Mouse (Mus musculus) embryonic facial prominence, embryonic 10.5 days (tissue): ENCODE data around the gene Ehmt2. TPM values are rescaled to one million over a fixed set of nuclear protein-coding genes. Genes with fewer than 3 reads are reported as not detected.
"Not testable (repeated sequence)": the region's sequence is repeated elsewhere in the genome, so short reads cannot be mapped to it uniquely, and the experiment has no call there.

Experiments
- DNase-seq: peaks from one replicate; pipeline ENCODE4 v3.0.0-alpha.2; 2017; ENCODE audit warnings: low spot score
- H3K27ac ChIP-seq: fragments of 300-500 bp; sonication (generic); replicated peaks from 2 replicates; pipeline ENCODE4 v1.5.1; 2016; ENCODE audit warnings: mild to moderate bottlenecking
- H3K27me3 ChIP-seq: fragments of 300-500 bp; sonication (generic); replicated peaks from 2 replicates; pipeline ENCODE4 v1.6.1; 2016; ENCODE audit warnings: low read depth, mild to moderate bottlenecking; ENCODE audit not compliant: poor library complexity, severe bottlenecking
- H3K36me3 ChIP-seq: fragments of 300-500 bp; sonication (generic); replicated peaks from 2 replicates; pipeline ENCODE4 v1.6.1; 2016; ENCODE audit warnings: mild to moderate bottlenecking, moderate library complexity
- H3K4me1 ChIP-seq: fragments of 300-500 bp; sonication (generic); 2 replicates; pipeline ENCODE4 v1.6.1; 2016
- H3K4me3 ChIP-seq: fragments of 300-500 bp; sonication (generic); 2 replicates; pipeline ENCODE4 v1.5.1; 2016; ENCODE audit warnings: mild to moderate bottlenecking, moderate library complexity
- H3K9me3 ChIP-seq: fragments of 300-500 bp; sonication (generic); 2 replicates; pipeline ENCODE4 v1.6.1; 2016; ENCODE audit warnings: mild to moderate bottlenecking
- WGBS: fragments of 180-500 bp; shearing (Covaris S2); methylation state at CpG from one replicate; pipeline ENCODE4 v1.1.7; 2016; 5-methylcytosine and 5-hydroxymethylcytosine counted together
- polyA plus RNA-seq: library from polyadenylated mRNA; unstranded; fragments of >200 nt; fragmentation: Nextera tagmentation; extraction: Ambion mirVana; gene quantifications from 2 replicates; pipeline ENCODE4 v1.2.1, GENCODE M21; 2016

The Ehmt2 gene
- polyA plus RNA-seq, 1 experiment from 2014 or later, result 96.5 TPM

DNA sequence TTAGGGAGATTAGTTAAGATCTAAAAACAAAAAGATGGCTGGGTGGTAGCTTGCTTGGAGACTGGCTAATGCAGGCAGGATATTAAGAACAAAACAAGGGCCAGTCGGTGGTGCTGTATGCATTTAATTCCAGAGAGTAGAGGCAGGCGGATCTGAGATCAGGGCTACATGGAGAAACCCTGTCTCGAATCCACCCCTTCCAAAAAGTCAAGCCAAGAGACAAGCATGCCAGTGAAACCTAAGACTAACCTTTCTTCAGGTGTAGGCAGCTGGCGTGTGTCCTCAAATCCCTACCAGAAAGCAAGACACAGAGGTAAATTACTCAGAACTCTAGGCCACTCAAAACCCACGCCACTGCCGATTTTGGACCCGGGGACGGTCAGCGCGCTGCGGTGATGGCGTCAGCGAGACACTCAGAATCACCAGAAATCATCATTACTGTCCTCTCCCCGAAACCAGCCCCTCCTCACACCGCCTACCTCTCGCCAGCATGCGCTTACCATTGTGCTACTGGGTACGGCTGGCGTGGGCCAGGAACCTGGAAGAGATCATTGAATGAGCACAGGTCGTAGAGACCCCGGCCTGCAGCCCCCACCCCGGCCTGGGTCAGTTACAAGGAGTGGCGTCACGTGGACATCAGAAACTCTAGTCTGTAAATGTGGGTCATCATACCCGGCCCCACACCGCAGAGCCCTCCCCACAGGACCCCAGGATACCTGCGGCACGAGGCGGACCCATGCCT, 53.5 kb downstream of the Ehmt2 start:
- H3K36me3 ChIP-seq, result peaks cover 26% of the 10 kb centered on the region
- whole genome bisulfite sequencing, result under 1% methylated on average over 29 of the region's 29 CpGs
- peak overlapping the region; percentile 82 for H3K4me3 ChIP-seq
- peaks cover 12% of the 10 kb centered on the region for H3K4me1 ChIP-seq
- peak overlapping the region; percentile 98 for H3K27ac ChIP-seq
- peaks cover 25% of the 10 kb centered on the region for H3K27me3 ChIP-seq
- DNase-seq, result no peak
- H3K9me3 ChIP-seq, result no peaks in the 10 kb centered on the region

DNA sequence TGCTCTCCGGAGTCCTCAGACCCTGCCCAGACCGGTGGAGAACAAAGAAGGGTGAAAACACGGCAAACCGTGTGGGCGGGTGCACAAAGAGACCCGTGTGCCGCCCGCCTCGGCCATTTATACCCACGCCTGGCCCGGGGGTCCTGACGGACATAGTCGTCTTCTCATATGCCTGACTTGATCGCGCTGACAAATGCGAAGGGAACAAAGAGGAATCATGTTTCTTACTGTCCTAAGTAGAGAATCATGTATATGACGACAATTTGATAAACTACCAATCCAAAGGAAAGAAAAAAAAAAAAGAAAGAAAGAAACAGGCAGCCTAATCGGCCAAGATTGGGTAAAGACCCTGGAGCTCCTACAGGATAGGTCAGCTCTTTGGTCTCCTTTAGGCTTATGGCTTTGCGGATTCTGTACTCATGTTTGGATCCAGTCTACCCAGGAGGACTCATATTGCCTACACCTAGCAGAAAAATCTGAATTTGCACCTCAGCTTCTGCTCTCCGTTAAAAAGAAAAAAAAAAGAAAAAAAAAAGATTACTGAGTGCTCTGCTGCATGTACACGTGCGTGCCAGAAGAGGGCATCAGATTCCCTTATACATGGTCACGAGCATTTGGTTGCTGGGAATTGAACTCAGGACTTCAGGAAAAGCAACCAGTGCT, 54.2 kb downstream of the Ehmt2 start:
- peak overlapping the region; percentile 98 for H3K27ac ChIP-seq
- H3K4me3 ChIP-seq, result peak overlapping the region; percentile 82
- DNase-seq, result peak; percentile 87
- peaks cover 32% of the 10 kb centered on the region for H3K27me3 ChIP-seq
- no peaks in the 10 kb centered on the region for H3K9me3 ChIP-seq
- under 1% methylated on average over 23 of the region's 23 CpGs for WGBS
- H3K4me1 ChIP-seq, result peaks cover 12% of the 10 kb centered on the region
- H3K36me3 ChIP-seq, result peaks cover 26% of the 10 kb centered on the region

DNA sequence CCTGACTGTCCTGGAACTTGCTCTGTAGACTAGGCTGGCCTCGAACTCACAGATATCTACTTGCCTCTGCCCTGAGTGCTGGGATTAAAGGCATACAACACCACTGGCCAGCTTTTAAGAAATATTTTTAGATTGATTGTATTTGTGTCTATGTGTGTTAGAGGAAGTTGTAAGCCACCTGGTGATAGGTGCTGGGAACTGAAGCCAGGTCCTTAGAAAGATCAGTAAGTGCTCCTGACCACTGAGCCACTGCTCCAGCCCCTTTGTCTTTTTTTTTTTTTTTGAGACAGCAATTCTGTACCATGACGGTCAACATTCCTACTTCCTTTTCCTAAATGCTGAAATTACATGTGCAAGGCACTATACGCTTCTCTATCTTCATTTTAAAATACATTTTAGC, 55.0 kb downstream of the Ehmt2 start:
- Histone ChIP-seq H3K27me3 (peaks cover 35% of the 10 kb centered on the region), H3K36me3 (peaks cover 26% of the 10 kb centered on the region), H3K4me1 (peaks cover 12% of the 10 kb centered on the region), H3K27ac (peak overlapping the region; percentile 98), H3K9me3 (no peaks in the 10 kb centered on the region), H3K4me3 (peak overlapping the region; percentile 82)
- no peak for DNase-seq
- WGBS, result 86% methylated on average over 3 of the region's 3 CpGs

DNA sequence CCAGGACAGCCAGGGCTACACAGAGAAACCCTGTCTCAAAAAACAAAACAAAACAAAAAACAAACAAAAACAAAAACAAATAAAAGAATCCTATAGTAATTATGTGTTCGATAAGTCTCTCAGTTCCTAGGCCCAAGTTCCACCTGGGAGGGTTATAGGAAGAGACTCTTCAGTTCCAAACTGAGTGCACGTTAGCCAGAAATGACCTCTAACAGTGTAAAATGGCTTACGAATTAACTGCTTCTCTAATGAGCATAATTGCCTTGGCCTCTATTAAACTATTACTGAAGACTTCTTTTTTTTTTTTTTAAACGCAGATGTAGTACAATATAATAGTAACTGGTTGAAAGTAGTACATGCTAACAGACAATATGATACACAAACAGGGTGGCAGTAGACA, 55.6 kb downstream of the Ehmt2 start:
- no peak for DNase-seq
- 85% methylated on average over 4 of the region's 4 CpGs for WGBS
- H3K36me3 ChIP-seq, result peaks cover 26% of the 10 kb centered on the region
- H3K27ac ChIP-seq, result no peak overlapping the region
- H3K4me3 ChIP-seq, result no peak overlapping the region
- peaks cover 12% of the 10 kb centered on the region for H3K4me1 ChIP-seq
- H3K27me3 ChIP-seq, result peaks cover 35% of the 10 kb centered on the region
- no peaks in the 10 kb centered on the region for H3K9me3 ChIP-seq

DNA sequence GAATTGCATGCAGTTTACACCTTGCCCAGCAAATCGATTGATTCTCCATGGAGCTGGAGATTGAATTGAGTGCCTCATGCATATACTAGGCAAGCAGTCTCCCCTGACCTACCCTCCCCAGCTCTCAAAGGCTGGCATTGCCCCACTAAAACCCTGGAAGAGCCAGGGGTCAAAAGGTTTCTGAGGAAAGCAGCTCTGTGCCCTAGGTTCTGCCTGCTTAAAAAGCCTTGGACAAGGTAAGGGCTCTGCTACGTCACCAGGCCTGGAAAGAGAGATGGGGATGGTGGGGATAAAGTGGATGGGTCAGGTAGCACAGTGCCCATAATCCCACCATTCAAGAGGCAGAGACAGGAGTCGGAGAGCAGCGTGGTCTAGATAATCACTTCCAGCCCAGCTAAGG, 56.6 kb downstream of the Ehmt2 start:
- no peak overlapping the region for H3K27ac ChIP-seq
- peaks cover 17% of the 10 kb centered on the region for H3K4me1 ChIP-seq
- no peaks in the 10 kb centered on the region for H3K9me3 ChIP-seq
- H3K36me3 ChIP-seq, result peaks cover 19% of the 10 kb centered on the region
- DNase-seq, result no peak
- H3K4me3 ChIP-seq, result no peak overlapping the region
- WGBS, result 52% methylated on average over 4 of the region's 4 CpGs
- H3K27me3 ChIP-seq, result peaks cover 35% of the 10 kb centered on the region

DNA sequence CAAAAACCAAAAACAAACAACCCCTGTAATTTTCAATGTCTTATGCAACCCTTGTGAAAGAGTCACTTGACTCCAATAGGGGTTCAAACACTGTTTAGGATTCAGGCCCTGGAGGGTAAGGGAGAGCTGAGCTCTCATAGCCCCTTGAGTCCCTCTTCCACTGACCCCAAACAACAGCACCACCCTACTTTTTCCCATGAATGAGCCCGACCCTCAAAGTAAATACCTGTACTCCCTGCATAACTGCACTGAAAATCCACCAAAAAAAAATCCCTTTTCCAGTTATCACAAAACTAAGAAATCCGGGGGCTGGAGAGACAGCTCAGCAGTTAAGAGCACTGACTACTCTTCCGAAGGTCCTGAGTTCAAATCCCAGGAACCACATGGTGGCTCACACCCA, 57.6 kb downstream of the Ehmt2 start:
- WGBS, result 83% methylated on average over 3 of the region's 3 CpGs
- H3K27me3 ChIP-seq, result peaks cover 41% of the 10 kb centered on the region
- H3K36me3 ChIP-seq, result peaks cover 9% of the 10 kb centered on the region
- H3K4me3 ChIP-seq, result no peak overlapping the region
- no peaks in the 10 kb centered on the region for H3K9me3 ChIP-seq
- H3K27ac ChIP-seq, result no peak overlapping the region
- DNase-seq, result no peak
- peaks cover 15% of the 10 kb centered on the region for H3K4me1 ChIP-seq

DNA sequence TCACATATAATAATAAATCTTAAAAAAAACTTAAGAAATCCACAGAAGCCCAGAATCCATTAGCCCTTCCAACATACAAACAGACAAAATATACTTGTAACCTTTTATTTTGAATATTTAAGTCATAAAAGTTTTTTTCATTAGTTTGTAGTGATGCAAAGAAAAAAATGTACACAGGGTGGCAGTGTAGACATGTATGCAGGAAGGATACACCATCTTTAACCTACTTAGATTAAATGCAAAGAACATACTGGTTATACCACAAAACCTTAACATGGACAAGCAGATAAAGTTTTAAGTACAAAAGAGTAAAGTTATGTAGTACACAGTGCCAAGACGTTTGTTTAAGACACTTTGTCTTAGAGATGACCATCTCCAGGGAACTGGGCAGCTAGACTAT, 58.1 kb downstream of the Ehmt2 start:
- peaks cover 14% of the 10 kb centered on the region for H3K4me1 ChIP-seq
- no peak for DNase-seq
- 40% methylated on average over 1 of the region's 1 CpGs for WGBS
- H3K27ac ChIP-seq, result no peak overlapping the region
- H3K4me3 ChIP-seq, result no peak overlapping the region
- H3K9me3 ChIP-seq, result no peaks in the 10 kb centered on the region
- H3K36me3 ChIP-seq, result peaks cover 4% of the 10 kb centered on the region
- peaks cover 46% of the 10 kb centered on the region for H3K27me3 ChIP-seq

DNA sequence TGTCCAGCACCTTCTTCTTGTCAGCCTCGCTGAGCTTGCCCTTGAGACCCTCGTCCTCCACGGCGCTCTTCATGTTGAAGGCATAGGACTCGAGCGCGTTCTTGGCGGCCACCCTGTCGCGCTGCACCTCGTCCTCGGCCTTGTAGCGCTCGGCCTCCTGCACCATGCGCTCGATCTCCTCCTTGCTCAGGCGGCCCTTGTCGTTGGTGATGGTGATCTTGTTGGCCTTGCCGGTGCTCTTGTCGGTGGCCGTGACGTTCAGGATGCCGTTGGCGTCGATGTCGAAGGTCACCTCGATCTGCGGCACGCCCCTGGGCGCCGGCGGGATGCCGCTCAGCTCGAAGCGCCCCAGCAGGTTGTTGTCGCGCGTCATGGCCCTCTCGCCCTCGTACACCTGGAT, 59.0 kb downstream of the Ehmt2 start:
- H3K4me3 ChIP-seq, H3K36me3 ChIP-seq, DNase-seq, H3K9me3 ChIP-seq, H3K27ac ChIP-seq: not testable (repeated sequence)
- peaks cover 14% of the 10 kb centered on the region for H3K4me1 ChIP-seq
- H3K27me3 ChIP-seq, result peaks cover 55% of the 10 kb centered on the region
- 23% methylated on average over 38 of the region's 40 CpGs for WGBS

DNA sequence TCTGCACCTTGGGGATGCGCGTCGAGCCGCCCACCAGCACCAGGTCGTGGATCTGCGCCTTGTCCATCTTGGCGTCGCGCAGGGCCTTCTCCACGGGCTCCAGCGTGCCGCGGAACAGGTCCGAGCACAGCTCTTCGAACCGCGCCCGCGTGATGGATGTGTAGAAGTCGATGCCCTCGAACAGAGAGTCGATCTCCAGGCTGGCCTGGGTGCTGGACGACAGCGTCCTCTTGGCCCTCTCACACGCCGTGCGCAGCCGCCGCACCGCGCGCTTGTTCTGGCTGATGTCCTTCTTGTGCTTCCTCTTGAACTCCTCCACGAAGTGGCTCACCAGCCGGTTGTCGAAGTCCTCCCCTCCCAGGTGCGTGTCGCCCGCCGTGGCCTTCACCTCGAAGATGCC, 59.7 kb downstream of the Ehmt2 start:
- not testable (repeated sequence) for DNase-seq, H3K9me3 ChIP-seq, H3K4me3 ChIP-seq, H3K36me3 ChIP-seq, H3K27ac ChIP-seq
- WGBS, result 25% methylated on average over 35 of the region's 40 CpGs
- Histone ChIP-seq H3K4me1 (peaks cover 14% of the 10 kb centered on the region), H3K27me3 (peaks cover 62% of the 10 kb centered on the region)

DNA sequence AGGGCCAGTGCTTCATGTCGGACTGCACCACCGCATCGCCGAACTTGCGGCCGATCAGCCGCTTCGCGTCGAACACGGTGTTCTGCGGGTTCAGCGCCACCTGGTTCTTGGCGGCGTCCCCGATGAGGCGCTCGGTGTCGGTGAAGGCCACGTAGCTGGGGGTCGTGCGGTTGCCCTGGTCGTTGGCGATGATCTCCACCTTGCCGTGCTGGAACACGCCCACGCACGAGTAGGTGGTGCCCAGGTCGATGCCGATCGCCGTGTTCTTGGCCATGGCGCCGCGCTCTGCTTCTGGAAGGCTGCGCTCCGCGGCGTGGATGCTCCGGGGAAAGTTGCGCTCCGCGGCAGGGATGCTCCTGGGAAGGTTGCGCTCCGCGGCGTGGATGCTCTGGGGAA, 60.5 kb downstream of the Ehmt2 start:
- H3K27ac ChIP-seq, H3K36me3 ChIP-seq, H3K9me3 ChIP-seq, DNase-seq: not testable (repeated sequence)
- WGBS, result 2% methylated on average over 38 of the region's 47 CpGs
- H3K4me3 ChIP-seq, result peak overlapping the region; percentile 68
- H3K27me3 ChIP-seq, result peaks cover 70% of the 10 kb centered on the region
- H3K4me1 ChIP-seq, result peaks cover 14% of the 10 kb centered on the region

DNA sequence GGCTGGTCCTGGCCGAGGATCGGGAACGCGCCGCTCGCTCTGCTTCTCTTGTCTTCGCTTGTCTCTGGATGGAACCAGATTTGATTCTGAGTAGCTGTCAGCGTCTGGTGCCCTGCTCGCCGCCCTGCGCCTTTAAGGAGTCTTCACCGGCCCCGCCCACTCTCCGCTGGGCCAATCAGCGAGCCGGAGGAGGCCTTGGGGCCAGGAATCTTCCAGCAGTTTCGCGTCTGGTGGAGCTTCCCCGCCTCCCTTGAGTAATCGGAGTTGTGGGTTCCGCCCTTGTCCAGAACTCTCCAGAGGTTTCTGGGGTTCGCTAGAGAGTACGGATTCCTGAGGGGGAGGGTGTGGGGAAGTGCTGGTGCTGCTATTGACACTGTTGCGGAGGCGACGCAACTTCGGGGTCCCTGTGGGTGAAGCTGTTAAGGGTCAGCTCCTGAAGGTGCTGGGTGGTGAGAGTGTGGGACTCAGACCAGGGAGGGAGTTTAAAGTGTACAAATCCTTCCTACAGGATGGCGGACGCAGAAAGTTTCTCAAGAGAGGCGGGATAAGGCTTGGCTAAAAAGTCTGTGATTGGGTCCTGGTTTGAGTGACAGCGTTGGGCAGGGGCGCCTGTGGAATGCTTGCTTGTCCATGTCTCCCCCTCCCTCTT, 61.0 kb downstream of the Ehmt2 start, which contains the start of gene Hspa1b:
Hspa1b (minus strand) TSS at position 109 of the 649 bp plus-strand sequence.
- peak; percentile 85 for DNase-seq
- WGBS, result under 1% methylated on average over 32 of the region's 32 CpGs
- not testable (repeated sequence) for H3K9me3 ChIP-seq, H3K36me3 ChIP-seq
- H3K4me1 ChIP-seq, result peaks cover 16% of the 10 kb centered on the region
- peaks cover 70% of the 10 kb centered on the region for H3K27me3 ChIP-seq
- peak within 1 kb of the TSS; percentile 68 for H3K4me3 ChIP-seq
- H3K27ac ChIP-seq, result peak within 1 kb of the TSS; percentile 90

DNA sequence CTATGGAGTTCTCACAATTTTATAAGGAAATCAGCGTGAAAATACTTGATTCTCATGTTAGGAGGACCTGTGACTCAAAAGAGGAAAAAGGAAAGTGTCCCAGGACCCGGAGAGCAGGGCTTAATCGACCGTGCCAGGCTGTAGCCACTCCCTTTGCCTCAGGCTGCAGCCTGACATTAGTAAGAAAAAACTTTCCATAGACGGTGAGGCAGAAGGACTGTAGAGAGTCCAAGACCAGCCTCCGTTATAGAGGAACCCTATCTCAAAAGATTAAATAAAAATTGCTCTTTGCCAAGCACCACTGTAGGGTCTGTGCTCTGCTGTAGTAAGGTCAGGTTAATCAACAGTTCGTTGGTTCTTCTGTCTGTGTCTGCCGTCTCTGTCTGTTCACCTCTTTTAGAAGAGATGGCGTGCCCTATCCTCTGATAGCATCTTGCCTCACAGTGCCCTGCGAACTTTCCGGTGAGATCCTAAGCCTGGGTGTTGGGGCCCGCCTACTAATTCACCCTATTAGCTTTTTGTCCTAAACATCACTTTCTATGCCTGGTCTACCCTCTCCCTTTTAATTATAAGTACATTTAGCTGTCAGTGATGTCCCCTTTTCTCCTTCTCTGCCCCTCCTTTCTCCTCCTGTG, 61.7 kb downstream of the Ehmt2 start:
- Histone ChIP-seq H3K27me3 (peaks cover 63% of the 10 kb centered on the region), H3K27ac (peak overlapping the region; percentile 90)

More for the DNA sequence above, 61.7 kb downstream of the Ehmt2 start:
- Histone ChIP-seq H3K36me3 (no peaks in the 10 kb centered on the region), H3K4me3 (peak overlapping the region; percentile 68), H3K9me3 (no peaks in the 10 kb centered on the region), H3K4me1 (peaks cover 20% of the 10 kb centered on the region)
- WGBS, result 12% methylated on average over 12 of the region's 12 CpGs
- peak; percentile 51 for DNase-seq
